Mouse (Mus musculus): ENCODE data around the gene N4bp2l2. TPM values are rescaled to one million over a fixed set of nuclear protein-coding genes. Genes with fewer than 3 reads are reported as not detected.
A peak's percentile ranks its signal among the peaks of the same experiment; 100 is the strongest.
"Not testable (repeated sequence)": the region's sequence is repeated elsewhere in the genome, so short reads cannot be mapped to it uniquely, and the experiment has no call there.

Gene N4bp2l2
- polyA plus RNA-seq, 2 experiments = 12.3 to 25.1 TPM

GRCm38 (mm10) chr5:150665132-150665954 lies 640 bp downstream of the N4bp2l2 start:
- WGBS (ENCODE audit: insufficient replicate concordance) = under 1% methylated on average over 52 of the region's 52 CpGs

GRCm38 (mm10) chr5:150664794-150665131 lies 1.2 kb downstream of the N4bp2l2 start:
- H3K4me2 ChIP-seq (ENCODE audit: low read depth) = peak overlapping the region; percentile 94
- peaks cover 0 to 8% of the 10 kb centered on the region in 2 experiments; a peak in 3 of 4 replicates for H3K4me1 ChIP-seq (replicated peaks; ENCODE audit: control insufficient read depth in 2 of 2, insufficient read depth in 2 of 2, low read length in 1 of 2)
- no peaks in the 10 kb centered on the region for H3K27me3 ChIP-seq (ENCODE audit: control insufficient read depth, insufficient read depth, low read length)
- H3K36me3 ChIP-seq (replicated peaks; ENCODE audit: control insufficient read depth, insufficient read depth, low read depth) = peaks cover 19% of the 10 kb centered on the region
- H3K4me3 ChIP-seq (ENCODE audit: insufficient read depth in 1 of 2, low read depth in 2 of 2, low read length in 2 of 2) = peak overlapping the region; percentile 90 to 95
- ATAC-seq (ENCODE audit: insufficient read depth) = no peak
- TF ChIP-seq EP300 (IDR thresholded peaks at IDR 0.05; ENCODE audit: low read depth) (no peak), CTCF (IDR thresholded peaks at IDR 0.05; ENCODE audit: low read depth) (no peak)
- DNase-seq (ENCODE audit: low read depth in 3 of 3, low spot score in 3 of 3) = no peak
- no peaks in the 10 kb centered on the region for H3K9me3 ChIP-seq (ENCODE audit: control insufficient read depth, low read length)
- WGBS (ENCODE audit: insufficient replicate concordance) = 0% methylated on average over 10 of the region's 10 CpGs
- H3K9ac ChIP-seq (replicated peaks) = peak overlapping the region; percentile 78
- peak overlapping the region; percentile 74 for H3K27ac ChIP-seq

More at GRCm38 (mm10) chr5:150665132-150665954, 640 bp downstream of the N4bp2l2 start:
- peaks cover 19% of the 10 kb centered on the region for H3K36me3 ChIP-seq (replicated peaks; ENCODE audit: control insufficient read depth, insufficient read depth, low read depth)
- H3K27me3 ChIP-seq (ENCODE audit: control insufficient read depth, insufficient read depth, low read length) = no peaks in the 10 kb centered on the region
- TF ChIP-seq CTCF (IDR thresholded peaks at IDR 0.05; ENCODE audit: low read depth) (peak; percentile 94), EP300 (IDR thresholded peaks at IDR 0.05; ENCODE audit: low read depth) (no peak)
- peak overlapping the region; percentile 94 for H3K4me2 ChIP-seq (ENCODE audit: low read depth)
- H3K27ac ChIP-seq = peak overlapping the region; percentile 74
- H3K4me1 ChIP-seq (replicated peaks; ENCODE audit: control insufficient read depth in 2 of 2, insufficient read depth in 2 of 2, low read length in 1 of 2) = peaks cover 0 to 7% of the 10 kb centered on the region in 2 experiments; a peak in 3 of 4 replicates
- DNase-seq (ENCODE audit: low read depth in 3 of 3, low spot score in 3 of 3) = peak; percentile 95 to 97 (median 97)
- peak overlapping the region; percentile 78 for H3K9ac ChIP-seq (replicated peaks)
- ATAC-seq (ENCODE audit: insufficient read depth) = peak; percentile 97
- H3K4me3 ChIP-seq (ENCODE audit: insufficient read depth in 1 of 2, low read depth in 2 of 2, low read length in 2 of 2) = peak overlapping the region; percentile 90 to 95
- no peaks in the 10 kb centered on the region for H3K9me3 ChIP-seq (ENCODE audit: control insufficient read depth, low read length)

- H3K27ac ChIP-seq; H3K9ac ChIP-seq (replicated peaks); H3K27me3 ChIP-seq (ENCODE audit: control insufficient read depth, insufficient read depth, low read length); H3K9me3 ChIP-seq (ENCODE audit: control insufficient read depth, low read length); H3K4me1 ChIP-seq (replicated peaks; ENCODE audit: control insufficient read depth in 2 of 2, insufficient read depth in 2 of 2, low read length in 1 of 2); ATAC-seq (ENCODE audit: insufficient read depth); DNase-seq (ENCODE audit: low read depth in 3 of 3, low spot score in 3 of 3): not testable (repeated sequence)
- Histone ChIP-seq H3K4me3 (ENCODE audit: insufficient read depth in 1 of 2, low read depth in 2 of 2, low read length in 2 of 2) (peak overlapping the region; percentile 0 to 20; a peak in 2 of 4 replicates), H3K36me3 (replicated peaks; ENCODE audit: control insufficient read depth, insufficient read depth, low read depth) (peaks cover 23% of the 10 kb centered on the region), H3K4me2 (ENCODE audit: low read depth) (peak overlapping the region; percentile 94)
- WGBS (ENCODE audit: insufficient replicate concordance) = 60% methylated on average over 7 of the region's 7 CpGs
These were observed 2.1 kb downstream of the N4bp2l2 start for GRCm38 (mm10) chr5:150663926-150664325.

- not testable (repeated sequence) for H3K27me3 ChIP-seq (ENCODE audit: control insufficient read depth, insufficient read depth, low read length); H3K4me3 ChIP-seq (ENCODE audit: insufficient read depth in 1 of 2, low read depth in 2 of 2, low read length in 2 of 2); H3K9ac ChIP-seq (replicated peaks); H3K9me3 ChIP-seq (ENCODE audit: control insufficient read depth, low read length); DNase-seq (ENCODE audit: low read depth in 3 of 3, low spot score in 3 of 3); H3K27ac ChIP-seq; ATAC-seq (ENCODE audit: insufficient read depth)
- peaks cover 0 to 13% of the 10 kb centered on the region in 2 experiments for H3K4me1 ChIP-seq (replicated peaks; ENCODE audit: control insufficient read depth in 2 of 2, insufficient read depth in 2 of 2, low read length in 1 of 2)
- WGBS (ENCODE audit: insufficient replicate concordance) = 90% methylated on average over 3 of the region's 3 CpGs
- H3K36me3 ChIP-seq (replicated peaks; ENCODE audit: control insufficient read depth, insufficient read depth, low read depth) = peaks cover 34% of the 10 kb centered on the region
- H3K4me2 ChIP-seq (ENCODE audit: low read depth) = peak overlapping the region; percentile 25; the same call in 1 of the 2 replicates
These were observed 5.7 kb downstream of the N4bp2l2 start for GRCm38 (mm10) chr5:150660296-150660695.

- WGBS (ENCODE audit: insufficient replicate concordance) = 71% methylated on average over 6 of the region's 6 CpGs
- H3K4me3 ChIP-seq (ENCODE audit: insufficient read depth in 1 of 2, low read depth in 2 of 2, low read length in 2 of 2); H3K9ac ChIP-seq (replicated peaks); H3K27ac ChIP-seq; H3K4me2 ChIP-seq (ENCODE audit: low read depth); H3K27me3 ChIP-seq (ENCODE audit: control insufficient read depth, insufficient read depth, low read length); H3K9me3 ChIP-seq (ENCODE audit: control insufficient read depth, low read length); DNase-seq (ENCODE audit: low read depth in 3 of 3, low spot score in 3 of 3); ATAC-seq (ENCODE audit: insufficient read depth): not testable (repeated sequence)
- Histone ChIP-seq H3K4me1 (replicated peaks; ENCODE audit: control insufficient read depth in 2 of 2, insufficient read depth in 2 of 2, low read length in 1 of 2) (peaks cover 0 to 13% of the 10 kb centered on the region in 2 experiments), H3K36me3 (replicated peaks; ENCODE audit: control insufficient read depth, insufficient read depth, low read depth) (peaks cover 34% of the 10 kb centered on the region)
These were observed 6.6 kb downstream of the N4bp2l2 start for GRCm38 (mm10) chr5:150659425-150659824.

Measured in liver, embryonic 14.5 days (tissue).